Mouse (Mus musculus) midbrain, embryonic 15.5 days (tissue): ENCODE measurements around the gene Eif4enif1. TPM values are rescaled to one million over a fixed set of nuclear protein-coding genes. Genes with fewer than 3 reads are reported as not detected.
"Not testable (repeated sequence)": the region's sequence is repeated elsewhere in the genome, so short reads cannot be mapped to it uniquely, and the experiment has no call there.

ENCODE experiments used
- ATAC-seq: fragments of 200-750 bp; cut with Nextera tagmentation; replicated peaks from 2 replicates; pipeline ENCODE4 v1.8.0; 2017; ENCODE audit warnings: moderate TSS enrichment
- H3K27ac ChIP-seq: fragments of 300-500 bp; sonication (generic); 2 replicates; pipeline ENCODE4 v1.5.1; 2015; ENCODE audit warnings: mild to moderate bottlenecking, inconsistent platforms
- H3K27me3 ChIP-seq: fragments of 300-500 bp; sonication (generic); replicated peaks from 2 replicates; pipeline ENCODE4 v1.6.1; 2015; ENCODE audit warnings: inconsistent platforms
- H3K36me3 ChIP-seq: fragments of 300-500 bp; sonication (generic); replicated peaks from 2 replicates; pipeline ENCODE4 v1.6.1; 2015; ENCODE audit warnings: inconsistent platforms
- H3K4me1 ChIP-seq: fragments of 300-500 bp; sonication (generic); 2 replicates; pipeline ENCODE4 v1.6.1; 2015; ENCODE audit warnings: inconsistent platforms
- H3K4me2 ChIP-seq: fragments of 300-500 bp; sonication (generic); 2 replicates; pipeline ENCODE4 v1.6.1; 2015; ENCODE audit warnings: inconsistent platforms, mild to moderate bottlenecking, moderate library complexity
- H3K4me3 ChIP-seq: fragments of 300-500 bp; sonication (generic); 2 replicates; pipeline ENCODE4 v1.5.1; 2015; ENCODE audit warnings: mild to moderate bottlenecking, inconsistent platforms
- H3K9ac ChIP-seq: fragments of 300-500 bp; sonication (generic); 2 replicates; pipeline ENCODE4 v1.6.1; 2015; ENCODE audit warnings: mild to moderate bottlenecking, inconsistent platforms
- H3K9me3 ChIP-seq: fragments of 300-500 bp; sonication (generic); 2 replicates; pipeline ENCODE4 v1.6.1; 2016; ENCODE audit warnings: inconsistent platforms
- WGBS: fragments of 180-500 bp; shearing (Covaris S2); methylation state at CpG from one replicate; pipeline ENCODE4 v1.1.7; 2015; ENCODE audit warnings: mixed read lengths; 5-methylcytosine and 5-hydroxymethylcytosine counted together
- polyA plus RNA-seq: library from polyadenylated mRNA; unstranded; fragments of >200 nt; fragmentation: Nextera tagmentation; extraction: Ambion mirVana; gene quantifications from 2 replicates; pipeline ENCODE4 v1.2.1, GENCODE M21; 2015

The Eif4enif1 gene
- polyA plus RNA-seq, 1 experiment from 2014 or later = 66.0 TPM

GRCm38 (mm10) chr11:3167571-3168001 is 34.6 kb upstream of the Eif4enif1 start:
- H3K36me3 ChIP-seq, H3K9ac ChIP-seq, H3K4me1 ChIP-seq, H3K27ac ChIP-seq, H3K27me3 ChIP-seq, ATAC-seq, H3K4me3 ChIP-seq, H3K4me2 ChIP-seq: not testable (repeated sequence)
- 71% methylated on average over 4 of the region's 4 CpGs for WGBS
- H3K9me3 ChIP-seq = peaks cover 18% of the 10 kb centered on the region

GRCm38 (mm10) chr11:3169042-3169441 is 33.1 kb upstream of the Eif4enif1 start:
- 70% methylated on average over 2 of the region's 2 CpGs for WGBS
- H3K4me3 ChIP-seq, H3K4me1 ChIP-seq, H3K27ac ChIP-seq, H3K27me3 ChIP-seq, H3K4me2 ChIP-seq, H3K36me3 ChIP-seq, H3K9ac ChIP-seq: not testable (repeated sequence)
- peaks cover 22% of the 10 kb centered on the region for H3K9me3 ChIP-seq
- ATAC-seq = peak; percentile 55

GRCm38 (mm10) chr11:3171931-3172330 is 30.3 kb upstream of the Eif4enif1 start:
- not testable (repeated sequence) for H3K4me2 ChIP-seq
- WGBS = 73% methylated on average over 1 of the region's 1 CpGs

GRCm38 (mm10) chr11:3172526-3172925 is 29.7 kb upstream of the Eif4enif1 start:
- H3K4me1 ChIP-seq, H3K9ac ChIP-seq, H3K36me3 ChIP-seq, H3K4me2 ChIP-seq, ATAC-seq, H3K27me3 ChIP-seq, H3K4me3 ChIP-seq, H3K27ac ChIP-seq: not testable (repeated sequence)
- 68% methylated on average over 6 of the region's 6 CpGs for WGBS
- H3K9me3 ChIP-seq = peaks cover 17% of the 10 kb centered on the region

More at GRCm38 (mm10) chr11:3171931-3172330, 30.3 kb upstream of the Eif4enif1 start:
- not testable (repeated sequence) for H3K4me1 ChIP-seq, H3K27me3 ChIP-seq, H3K27ac ChIP-seq, H3K4me3 ChIP-seq, ATAC-seq, H3K9ac ChIP-seq, H3K36me3 ChIP-seq
- H3K9me3 ChIP-seq = peaks cover 17% of the 10 kb centered on the region

- not testable (repeated sequence) for H3K36me3 ChIP-seq, H3K27ac ChIP-seq, H3K4me1 ChIP-seq, H3K4me2 ChIP-seq, H3K4me3 ChIP-seq, H3K27me3 ChIP-seq, H3K9ac ChIP-seq
- peak; percentile 49; the same call in 1 of the 2 replicates for ATAC-seq
- WGBS = 85% methylated on average over 11 of the region's 11 CpGs
- peaks cover 14% of the 10 kb centered on the region for H3K9me3 ChIP-seq
Observed at GRCm38 (mm10) chr11:3173425-3174318, 28.5 kb upstream of the Eif4enif1 start.

GRCm38 (mm10) chr11:3178968-3179725 is 23.0 kb upstream of the Eif4enif1 start:
- not testable (repeated sequence) for ATAC-seq, H3K4me2 ChIP-seq, H3K27me3 ChIP-seq, H3K9ac ChIP-seq, H3K27ac ChIP-seq, H3K36me3 ChIP-seq, H3K4me3 ChIP-seq, H3K4me1 ChIP-seq
- H3K9me3 ChIP-seq = peaks cover 11% of the 10 kb centered on the region
- 87% methylated on average over 6 of the region's 6 CpGs for WGBS

- not testable (repeated sequence) for H3K4me2 ChIP-seq, H3K36me3 ChIP-seq, ATAC-seq, H3K4me3 ChIP-seq, H3K27ac ChIP-seq, H3K9ac ChIP-seq, H3K4me1 ChIP-seq, H3K27me3 ChIP-seq
- WGBS = 82% methylated on average over 7 of the region's 7 CpGs
- H3K9me3 ChIP-seq = peaks cover 11% of the 10 kb centered on the region
Observed at GRCm38 (mm10) chr11:3179726-3180092, 22.5 kb upstream of the Eif4enif1 start.

GRCm38 (mm10) chr11:3180510-3181160 is 21.6 kb upstream of the Eif4enif1 start:
- H3K4me1 ChIP-seq, H3K36me3 ChIP-seq, H3K4me3 ChIP-seq, H3K4me2 ChIP-seq, H3K27me3 ChIP-seq, H3K9ac ChIP-seq, ATAC-seq, H3K27ac ChIP-seq: not testable (repeated sequence)
- H3K9me3 ChIP-seq = peaks cover 11% of the 10 kb centered on the region
- WGBS = 79% methylated on average over 6 of the region's 6 CpGs

- not testable (repeated sequence) for H3K27ac ChIP-seq, H3K27me3 ChIP-seq, H3K4me3 ChIP-seq, H3K36me3 ChIP-seq, ATAC-seq, H3K9ac ChIP-seq, H3K4me2 ChIP-seq, H3K4me1 ChIP-seq
- 58% methylated on average over 4 of the region's 4 CpGs for WGBS
- peaks cover 11% of the 10 kb centered on the region for H3K9me3 ChIP-seq
Observed at GRCm38 (mm10) chr11:3181250-3181649, 20.9 kb upstream of the Eif4enif1 start.

- H3K36me3 ChIP-seq, ATAC-seq, H3K4me3 ChIP-seq, H3K9ac ChIP-seq, H3K4me2 ChIP-seq, H3K27me3 ChIP-seq, H3K27ac ChIP-seq, H3K4me1 ChIP-seq: not testable (repeated sequence)
- peaks cover 11% of the 10 kb centered on the region for H3K9me3 ChIP-seq
- WGBS = 20% methylated on average over 1 of the region's 1 CpGs
Observed at GRCm38 (mm10) chr11:3181971-3182370, 20.2 kb upstream of the Eif4enif1 start.

- not testable (repeated sequence) for H3K36me3 ChIP-seq, H3K27me3 ChIP-seq, H3K27ac ChIP-seq, H3K4me3 ChIP-seq, H3K4me1 ChIP-seq, H3K4me2 ChIP-seq, H3K9ac ChIP-seq, ATAC-seq
- H3K9me3 ChIP-seq = peaks cover 11% of the 10 kb centered on the region
- 79% methylated on average over 1 of the region's 1 CpGs for WGBS
Observed at GRCm38 (mm10) chr11:3182707-3183106, 19.5 kb upstream of the Eif4enif1 start.

- Histone ChIP-seq H3K9me3 (no peaks in the 10 kb centered on the region), H3K9ac (no peak within 1 kb of the TSS), H3K4me3 (no peak within 1 kb of the TSS), H3K4me1 (no peaks in the 10 kb centered on the region), H3K4me2 (no peak within 1 kb of the TSS), H3K36me3 (no peaks in the 10 kb centered on the region), H3K27ac (no peak within 1 kb of the TSS), H3K27me3 (no peaks in the 10 kb centered on the region)
- WGBS = 83% methylated on average over 25 of the region's 25 CpGs
- no peak for ATAC-seq
Observed at GRCm38 (mm10) chr11:3193363-3193762, 8.8 kb upstream of the Eif4enif1 start, which contains the start of gene Sfi1. Sfi1 (minus strand) TSS chr11:3193463.
